ENCODE assay signal across 18 mouse cellular contexts in the genomic region with DNA sequence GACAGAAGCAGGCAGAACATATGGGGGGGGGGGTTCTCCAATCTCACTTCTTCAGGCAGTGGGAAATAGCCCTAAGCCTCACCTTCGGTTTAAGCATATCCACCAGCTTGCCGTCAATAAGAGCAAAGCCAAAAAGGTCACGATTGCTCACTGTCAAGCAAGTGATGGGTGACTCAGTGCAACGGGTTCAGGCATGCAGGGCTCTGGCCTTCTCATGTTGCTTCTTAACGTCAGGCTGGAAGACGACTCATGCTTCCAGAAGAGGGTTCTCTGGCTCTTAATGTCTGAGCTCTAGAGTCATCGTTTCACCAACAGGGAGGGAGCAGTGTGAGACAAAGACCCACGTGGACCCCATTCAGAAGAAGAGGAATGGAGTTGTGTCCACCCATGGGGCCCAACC.
"Had no signal": no experiment of that assay in that cellular context is flagged by ENCODE, and none has a peak within 500 bp of the region (broad histone marks: within the 10 kb centered on the region; RNA-seq: fewer than 3 reads in every experiment).

No protein-coding gene starts in this region.

- H3K4me2 ChIP-seq: liver, embryonic 13.5 days; midbrain, embryonic 12.5 days; neural tube, embryonic 13.5 days; stomach, embryonic 15.5 days had no signal

- H3K36me3 ChIP-seq: liver, embryonic 13.5 days; midbrain, embryonic 12.5 days; neural tube, embryonic 13.5 days; stomach, embryonic 15.5 days had no signal

- H3K9ac ChIP-seq: liver, embryonic 13.5 days; midbrain, embryonic 12.5 days; neural tube, embryonic 13.5 days; stomach, embryonic 15.5 days had no signal

- H3K27ac ChIP-seq: kidney, postnatal 0 days; layer of hippocampus, adult 2 months; liver, embryonic 13.5 days; midbrain, embryonic 12.5 days; neural tube, embryonic 13.5 days; stomach, embryonic 15.5 days had no signal

- H3K9me3 ChIP-seq: liver, embryonic 13.5 days; midbrain, embryonic 12.5 days; neural tube, embryonic 13.5 days; stomach, embryonic 15.5 days had no signal

- ATAC-seq: midbrain, embryonic 16.5 days had no signal

- H3K27me3 ChIP-seq: liver, embryonic 13.5 days; midbrain, embryonic 12.5 days; neural tube, embryonic 13.5 days; stomach, embryonic 15.5 days had no signal

- DNase-seq: kidney, adult 2 months; kidney, postnatal 25 days; layer of hippocampus, adult 9-11 months; liver, embryonic 13.5 days; lung, adult 2 months; lung, postnatal 14 days; lung, postnatal 4 days; retina, postnatal 1 day; right cerebral cortex, postnatal 25 days; spleen, adult 18-20 months; thymus, postnatal 25 days had no signal

- H3K4me1 ChIP-seq: liver, embryonic 13.5 days had no signal

- H3K4me3 ChIP-seq: layer of hippocampus, adult 2 months; liver, embryonic 13.5 days; midbrain, embryonic 12.5 days; myocyte; neural tube, embryonic 13.5 days; stomach, embryonic 15.5 days had no signal
